Mouse (Mus musculus): Measurements from ENCODE around the gene Sub1. TPM values are rescaled to one million over a fixed set of nuclear protein-coding genes. Genes with fewer than 3 reads are reported as not detected.
A peak's percentile ranks its signal among the peaks of the same experiment; 100 is the strongest.

Gene Sub1
- polyA plus RNA-seq, 1 experiment from 2014 or later: 637 TPM

DNA sequence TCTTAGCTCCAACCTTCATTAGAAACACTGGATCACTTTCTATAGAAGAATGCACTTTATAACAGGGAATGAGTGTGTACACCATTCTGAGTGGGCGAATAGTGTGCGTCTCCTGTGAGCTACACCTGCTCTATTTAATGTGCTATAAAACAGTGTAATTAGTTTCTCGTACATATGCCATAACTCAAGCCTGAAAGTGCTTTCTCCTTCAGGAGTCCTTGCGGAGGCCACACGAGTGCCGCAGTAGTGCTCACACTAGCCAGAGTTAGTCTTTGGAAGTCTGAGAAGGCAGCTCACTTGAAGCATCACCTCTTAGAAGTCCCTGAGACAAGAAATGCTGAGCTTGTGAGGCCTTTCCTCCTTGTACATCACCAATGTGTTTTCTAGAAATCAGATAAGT is 9.4 kb upstream of the Sub1 start:
- WGBS: 85% methylated on average over 6 of the region's 6 CpGs
- no peaks in the 10 kb centered on the region for H3K36me3 ChIP-seq (ENCODE audit: control insufficient read depth, insufficient read depth, low read length)
- ATAC-seq (ENCODE audit: insufficient read depth, low FRiP score): no peak
- no peak overlapping the region for H3K27ac ChIP-seq (ENCODE audit: low read length)
- no peak overlapping the region for H3K4me3 ChIP-seq (replicated peaks; ENCODE audit: low read length)
- H3K9me3 ChIP-seq (replicated peaks; ENCODE audit: control insufficient read depth, low read length): no peaks in the 10 kb centered on the region
- H3K27me3 ChIP-seq (ENCODE audit: control insufficient read depth, insufficient read depth, low read length): no peaks in the 10 kb centered on the region
- no peak overlapping the region for H3K9ac ChIP-seq (ENCODE audit: low read length)
- no peaks in the 10 kb centered on the region for H3K4me1 ChIP-seq (ENCODE audit: control insufficient read depth, insufficient read depth, low read length)
- no peak overlapping the region for H3K4me2 ChIP-seq (ENCODE audit: low read depth, low read length)

DNA sequence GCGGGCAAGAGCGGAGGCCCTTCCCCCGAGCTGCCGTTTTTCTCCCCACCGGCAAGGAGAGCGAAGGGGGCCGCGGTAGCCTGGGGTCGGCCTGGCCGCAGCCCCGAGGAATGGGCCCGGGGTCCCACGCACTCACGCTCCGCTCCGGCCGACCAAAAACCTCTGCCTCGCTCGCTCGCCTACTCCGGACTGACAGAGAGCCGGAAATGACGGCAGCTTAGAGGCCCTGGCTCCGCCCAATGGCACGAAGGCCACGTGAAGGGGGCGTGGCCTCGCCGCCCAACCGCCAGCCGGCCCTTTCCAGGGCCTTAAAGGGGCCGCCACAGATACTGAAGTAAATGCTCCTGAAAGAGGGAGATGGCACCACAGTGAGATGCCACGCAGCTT is 975 bp downstream of the Sub1 start:
- H3K36me3 ChIP-seq (ENCODE audit: control insufficient read depth, insufficient read depth, low read length): peaks cover 2% of the 10 kb centered on the region
- H3K27me3 ChIP-seq (ENCODE audit: control insufficient read depth, insufficient read depth, low read length): no peaks in the 10 kb centered on the region
- H3K4me1 ChIP-seq (ENCODE audit: control insufficient read depth, insufficient read depth, low read length): peaks cover 20% of the 10 kb centered on the region
- peak overlapping the region; percentile 88 for H3K27ac ChIP-seq (ENCODE audit: low read length)
- H3K9ac ChIP-seq (ENCODE audit: low read length): peak overlapping the region; percentile 99
- under 1% methylated on average over 33 of the region's 33 CpGs for WGBS
- H3K9me3 ChIP-seq (replicated peaks; ENCODE audit: control insufficient read depth, low read length): no peaks in the 10 kb centered on the region
- peak overlapping the region; percentile 100 for H3K4me3 ChIP-seq (replicated peaks; ENCODE audit: low read length)
- ATAC-seq (ENCODE audit: insufficient read depth, low FRiP score): peak; percentile 98
- H3K4me2 ChIP-seq (ENCODE audit: low read depth, low read length): peak overlapping the region; percentile 75

DNA sequence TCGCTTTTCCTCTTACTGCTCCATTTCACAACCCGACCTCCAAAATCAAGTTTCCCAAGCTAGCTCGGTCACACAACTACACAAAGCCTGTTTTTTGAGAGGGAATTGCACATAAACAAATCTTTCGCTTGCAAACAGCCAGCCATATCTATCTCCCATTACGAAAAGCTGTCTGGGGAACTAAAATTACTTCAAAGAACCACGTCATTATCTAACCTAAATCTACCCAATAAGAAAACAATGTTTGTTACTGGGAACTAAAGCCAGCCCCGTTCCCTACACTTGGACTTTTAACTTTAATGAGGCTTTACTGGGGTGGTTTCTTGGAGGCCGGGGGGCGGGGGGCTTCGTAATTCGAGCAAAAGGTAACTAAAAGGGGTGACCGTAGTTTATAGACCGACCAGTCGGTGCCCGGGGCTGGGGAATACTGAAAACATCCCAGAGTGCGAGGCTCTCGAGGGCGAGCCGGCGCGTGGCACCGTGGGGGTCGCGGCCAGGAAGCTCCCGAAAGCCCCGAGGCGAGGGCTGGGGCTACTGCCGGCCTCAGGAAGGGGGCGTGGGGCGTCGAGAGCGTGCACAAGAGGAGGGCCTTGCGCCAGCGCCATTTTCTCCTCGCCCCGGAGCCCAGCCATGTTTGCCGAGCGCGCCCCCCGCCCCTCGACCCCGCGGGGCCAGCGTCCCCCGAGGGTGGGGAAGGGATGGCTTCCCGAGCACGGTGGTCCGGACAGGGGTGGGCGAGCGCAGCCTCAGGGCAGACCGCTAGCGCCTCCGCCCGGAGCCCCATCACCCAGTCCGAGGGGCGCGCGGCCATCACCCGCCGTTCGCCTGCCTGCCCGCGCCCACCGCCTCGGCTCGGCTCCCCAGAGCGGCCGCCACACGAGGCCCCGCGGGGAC is 1.6 kb downstream of the Sub1 start:
- Histone ChIP-seq H3K4me1 (ENCODE audit: control insufficient read depth, insufficient read depth, low read length) (peaks cover 20% of the 10 kb centered on the region), H3K9me3 (replicated peaks; ENCODE audit: control insufficient read depth, low read length) (no peaks in the 10 kb centered on the region), H3K4me2 (ENCODE audit: low read depth, low read length) (peak overlapping the region; percentile 75), H3K36me3 (ENCODE audit: control insufficient read depth, insufficient read depth, low read length) (peaks cover 8% of the 10 kb centered on the region), H3K27me3 (ENCODE audit: control insufficient read depth, insufficient read depth, low read length) (no peaks in the 10 kb centered on the region), H3K9ac (ENCODE audit: low read length) (peak overlapping the region; percentile 99), H3K27ac (ENCODE audit: low read length) (peak overlapping the region; percentile 88), H3K4me3 (replicated peaks; ENCODE audit: low read length) (peak overlapping the region; percentile 100)
- under 1% methylated on average over 65 of the region's 71 CpGs for WGBS
- peak; percentile 80 for ATAC-seq (ENCODE audit: insufficient read depth, low FRiP score)

DNA sequence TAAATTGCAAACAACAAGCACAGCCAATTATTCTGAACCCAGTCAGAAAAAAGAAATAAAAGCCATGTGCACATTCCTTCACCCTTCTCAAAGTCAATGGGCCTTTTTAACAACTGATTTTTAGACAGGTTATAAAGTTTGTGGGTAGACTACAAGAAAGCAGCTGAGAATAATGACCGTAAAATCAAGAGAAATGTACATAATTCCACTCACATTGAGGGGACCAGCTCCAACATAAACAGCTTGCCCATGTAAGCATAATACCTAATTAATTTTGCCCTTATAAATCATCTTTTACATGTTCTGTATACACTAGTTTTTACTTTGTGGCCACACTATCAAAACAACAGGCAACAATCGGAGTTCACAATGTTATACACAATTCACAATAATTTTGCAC is 2.8 kb downstream of the Sub1 start:
- Histone ChIP-seq H3K36me3 (ENCODE audit: control insufficient read depth, insufficient read depth, low read length) (peaks cover 17% of the 10 kb centered on the region), H3K27me3 (ENCODE audit: control insufficient read depth, insufficient read depth, low read length) (no peaks in the 10 kb centered on the region), H3K9me3 (replicated peaks; ENCODE audit: control insufficient read depth, low read length) (no peaks in the 10 kb centered on the region), H3K27ac (ENCODE audit: low read length) (no peak overlapping the region), H3K4me3 (replicated peaks; ENCODE audit: low read length) (peak overlapping the region; percentile 100), H3K4me2 (ENCODE audit: low read depth, low read length) (peak overlapping the region; percentile 75), H3K4me1 (ENCODE audit: control insufficient read depth, insufficient read depth, low read length) (peaks cover 20% of the 10 kb centered on the region), H3K9ac (ENCODE audit: low read length) (no peak overlapping the region)
- ATAC-seq (ENCODE audit: insufficient read depth, low FRiP score): no peak
- 66% methylated on average over 2 of the region's 2 CpGs for WGBS

DNA sequence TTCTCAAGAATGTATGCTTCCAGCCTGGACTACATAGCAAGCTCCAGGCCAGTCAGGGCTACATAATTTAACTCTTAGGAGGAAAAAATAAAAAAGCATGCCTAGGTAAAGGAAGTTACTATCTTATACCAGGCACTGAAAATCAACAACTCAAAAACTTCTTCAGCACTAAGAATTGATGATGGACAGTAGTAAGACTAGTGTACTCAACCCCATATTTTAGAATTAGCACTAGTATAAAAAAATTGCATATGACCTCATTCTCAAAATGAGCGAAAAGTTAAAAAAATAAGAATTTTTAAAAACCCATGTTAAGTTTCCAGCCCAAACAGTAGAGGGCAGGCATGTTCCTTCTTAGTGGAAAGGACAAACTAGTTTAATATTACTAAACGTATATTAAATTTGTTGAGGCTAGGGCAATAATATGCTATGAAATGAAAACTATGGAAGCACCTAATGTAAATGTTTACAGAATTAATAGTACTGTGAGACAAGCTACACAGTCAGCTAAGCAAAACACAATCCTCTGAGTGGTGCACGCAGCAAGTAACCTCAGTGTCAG is 5.2 kb downstream of the Sub1 start:
- Histone ChIP-seq H3K36me3 (ENCODE audit: control insufficient read depth, insufficient read depth, low read length) (peaks cover 25% of the 10 kb centered on the region), H3K4me3 (replicated peaks; ENCODE audit: low read length) (no peak overlapping the region), H3K9ac (ENCODE audit: low read length) (no peak overlapping the region), H3K4me1 (ENCODE audit: control insufficient read depth, insufficient read depth, low read length) (peaks cover 24% of the 10 kb centered on the region), H3K27me3 (ENCODE audit: control insufficient read depth, insufficient read depth, low read length) (no peaks in the 10 kb centered on the region), H3K4me2 (ENCODE audit: low read depth, low read length) (no peak overlapping the region), H3K27ac (ENCODE audit: low read length) (no peak overlapping the region), H3K9me3 (replicated peaks; ENCODE audit: control insufficient read depth, low read length) (no peaks in the 10 kb centered on the region)
- no peak for ATAC-seq (ENCODE audit: insufficient read depth, low FRiP score)
- WGBS: 51% methylated on average over 3 of the region's 3 CpGs

DNA sequence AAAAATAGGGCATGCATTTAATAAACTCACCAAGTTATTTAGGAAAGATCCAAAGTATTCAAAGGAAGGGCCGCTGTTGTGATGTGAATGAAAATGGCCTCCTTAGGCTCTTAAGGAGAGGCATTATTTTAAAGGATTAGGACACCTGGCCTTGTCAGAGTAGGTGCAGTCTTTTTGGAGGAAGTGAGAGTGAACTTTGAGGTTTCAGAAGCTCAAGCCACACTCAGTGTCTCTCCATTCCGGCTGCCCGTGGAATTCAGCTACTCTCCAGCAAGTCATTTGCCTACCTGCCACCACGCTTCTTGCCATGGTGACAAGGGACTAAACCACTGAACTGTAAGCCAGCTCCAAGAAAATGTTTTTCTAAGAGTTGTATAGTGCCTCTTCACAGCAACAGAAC is 8.2 kb downstream of the Sub1 start:
- Histone ChIP-seq H3K9ac (ENCODE audit: low read length) (no peak overlapping the region), H3K4me2 (ENCODE audit: low read depth, low read length) (no peak overlapping the region), H3K36me3 (ENCODE audit: control insufficient read depth, insufficient read depth, low read length) (peaks cover 36% of the 10 kb centered on the region), H3K4me1 (ENCODE audit: control insufficient read depth, insufficient read depth, low read length) (peaks cover 8% of the 10 kb centered on the region; the same call in 1 of the 2 replicates), H3K27ac (ENCODE audit: low read length) (no peak overlapping the region; the same call in 1 of the 2 replicates), H3K9me3 (replicated peaks; ENCODE audit: control insufficient read depth, low read length) (no peaks in the 10 kb centered on the region), H3K27me3 (ENCODE audit: control insufficient read depth, insufficient read depth, low read length) (no peaks in the 10 kb centered on the region), H3K4me3 (replicated peaks; ENCODE audit: low read length) (no peak overlapping the region)
- WGBS: 78% methylated on average over 4 of the region's 4 CpGs
- ATAC-seq (ENCODE audit: insufficient read depth, low FRiP score): no peak

DNA sequence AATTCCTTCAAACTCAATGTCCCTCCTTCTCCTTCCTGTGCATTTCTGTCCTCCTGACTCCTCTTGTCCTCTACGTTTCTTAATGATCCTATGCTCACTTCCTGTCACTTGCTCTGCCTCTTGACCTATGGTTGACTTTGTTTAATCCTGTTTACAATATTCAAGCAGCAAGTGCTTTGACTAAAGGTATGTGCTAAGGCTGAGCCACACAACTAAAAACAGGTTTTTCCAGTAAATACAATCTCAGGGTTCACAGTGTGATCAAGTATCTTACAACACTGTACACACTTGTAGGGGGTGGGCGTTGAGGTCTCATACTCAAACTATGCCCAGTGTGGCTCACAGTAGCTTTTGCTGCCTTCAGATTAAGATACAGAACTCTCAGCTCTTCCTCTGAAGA is 8.9 kb downstream of the Sub1 start:
- Histone ChIP-seq H3K27me3 (ENCODE audit: control insufficient read depth, insufficient read depth, low read length) (no peaks in the 10 kb centered on the region), H3K4me3 (replicated peaks; ENCODE audit: low read length) (no peak overlapping the region), H3K36me3 (ENCODE audit: control insufficient read depth, insufficient read depth, low read length) (peaks cover 39% of the 10 kb centered on the region), H3K27ac (ENCODE audit: low read length) (no peak overlapping the region), H3K9me3 (replicated peaks; ENCODE audit: control insufficient read depth, low read length) (no peaks in the 10 kb centered on the region), H3K4me1 (ENCODE audit: control insufficient read depth, insufficient read depth, low read length) (peaks cover 4% of the 10 kb centered on the region; the same call in 1 of the 2 replicates), H3K4me2 (ENCODE audit: low read depth, low read length) (no peak overlapping the region), H3K9ac (ENCODE audit: low read length) (no peak overlapping the region)
- 30% methylated on average over 2 of the region's 2 CpGs for WGBS
- ATAC-seq (ENCODE audit: insufficient read depth, low FRiP score): no peak; the same call in 1 of the 2 replicates

DNA sequence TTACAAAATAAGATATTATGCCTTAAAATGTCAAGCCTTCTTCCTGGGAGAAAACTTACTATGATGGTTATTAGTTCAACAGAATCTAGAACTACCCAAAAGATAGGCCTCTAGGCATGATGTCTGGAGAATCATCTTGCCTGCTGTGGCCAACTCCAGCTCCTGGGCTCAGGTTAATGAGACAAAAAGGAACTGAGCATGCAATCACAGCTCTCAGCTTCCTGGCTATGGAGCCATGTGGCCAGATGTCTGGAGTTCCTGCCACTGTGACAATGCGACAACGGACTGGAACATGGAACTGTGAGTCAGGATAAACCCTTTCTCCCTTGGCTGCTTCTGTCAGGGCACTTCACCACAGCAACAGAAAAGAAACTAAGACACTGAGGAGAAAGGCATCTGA is 14.8 kb downstream of the Sub1 start:
- no peak overlapping the region for H3K9ac ChIP-seq (ENCODE audit: low read length)
- H3K4me1 ChIP-seq (ENCODE audit: control insufficient read depth, insufficient read depth, low read length): no peaks in the 10 kb centered on the region
- H3K4me3 ChIP-seq (replicated peaks; ENCODE audit: low read length): no peak overlapping the region
- H3K9me3 ChIP-seq (replicated peaks; ENCODE audit: control insufficient read depth, low read length): no peaks in the 10 kb centered on the region
- no peak overlapping the region for H3K27ac ChIP-seq (ENCODE audit: low read length)
- WGBS: 93% methylated on average over 2 of the region's 2 CpGs
- H3K4me2 ChIP-seq (ENCODE audit: low read depth, low read length): no peak overlapping the region
- no peak for ATAC-seq (ENCODE audit: insufficient read depth, low FRiP score)
- H3K27me3 ChIP-seq (ENCODE audit: control insufficient read depth, insufficient read depth, low read length): no peaks in the 10 kb centered on the region
- peaks cover 17% of the 10 kb centered on the region for H3K36me3 ChIP-seq (ENCODE audit: control insufficient read depth, insufficient read depth, low read length)

DNA sequence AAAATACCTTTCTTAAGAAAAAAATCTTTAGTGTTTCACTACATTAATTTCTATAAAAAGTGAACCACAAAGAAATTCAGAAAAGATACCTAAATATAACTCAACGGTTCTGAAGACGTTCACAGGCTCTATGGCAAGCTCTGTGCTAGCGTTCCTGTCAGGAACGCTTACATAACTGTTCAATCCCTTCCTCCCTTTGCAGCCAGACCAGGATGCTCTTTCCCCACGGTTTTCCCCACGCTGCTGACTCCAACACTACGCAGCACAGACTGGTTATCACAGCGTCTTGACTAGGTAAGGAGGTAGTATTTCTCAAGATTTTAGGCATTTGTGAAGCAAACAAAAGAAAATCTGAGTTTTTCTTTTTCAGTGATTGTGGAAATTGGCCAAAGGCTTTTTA is 15.3 kb downstream of the Sub1 start:
- ATAC-seq (ENCODE audit: insufficient read depth, low FRiP score): no peak
- Histone ChIP-seq H3K4me1 (ENCODE audit: control insufficient read depth, insufficient read depth, low read length) (no peaks in the 10 kb centered on the region), H3K36me3 (ENCODE audit: control insufficient read depth, insufficient read depth, low read length) (peaks cover 17% of the 10 kb centered on the region), H3K4me2 (ENCODE audit: low read depth, low read length) (no peak overlapping the region), H3K9me3 (replicated peaks; ENCODE audit: control insufficient read depth, low read length) (no peaks in the 10 kb centered on the region), H3K9ac (ENCODE audit: low read length) (no peak overlapping the region), H3K27ac (ENCODE audit: low read length) (no peak overlapping the region), H3K27me3 (ENCODE audit: control insufficient read depth, insufficient read depth, low read length) (no peaks in the 10 kb centered on the region), H3K4me3 (replicated peaks; ENCODE audit: low read length) (no peak overlapping the region)
- WGBS: 86% methylated on average over 8 of the region's 8 CpGs
